Mouse (Mus musculus): ENCODE measurements around the gene Mtfr2. TPM values are rescaled to one million over a fixed set of nuclear protein-coding genes. Genes with fewer than 3 reads are reported as not detected.

Gene Mtfr2
- polyA plus RNA-seq, 1 experiment: not detected

DNA sequence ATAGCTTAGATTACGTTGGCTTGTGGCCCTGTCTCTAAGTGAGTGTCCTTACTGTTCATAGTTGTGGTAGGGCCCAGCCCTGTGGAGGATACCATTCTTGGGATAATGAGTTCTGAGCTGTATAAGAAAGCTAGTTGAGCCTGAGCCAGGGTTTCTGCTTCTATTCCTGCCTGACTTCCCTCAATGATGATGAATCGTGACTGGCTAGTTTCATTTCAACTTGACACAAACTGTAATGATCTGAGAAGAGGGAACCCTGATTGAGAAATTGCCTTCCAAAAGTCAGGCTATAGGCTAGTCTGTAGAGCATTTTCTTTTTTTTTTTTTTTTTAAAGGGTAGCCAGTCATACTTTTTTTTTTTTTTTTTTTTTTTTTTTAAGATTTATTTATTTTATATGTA lies 1.3 kb downstream of the Mtfr2 start:
- no peak overlapping the region for H3K4me3 ChIP-seq (ENCODE audit: insufficient read depth, low read depth, low read length)
- no peaks in the 10 kb centered on the region for H3K4me1 ChIP-seq (ENCODE audit: control insufficient read depth, insufficient read depth, insufficient read length, low read length)
- no peak overlapping the region for H3K27ac ChIP-seq (replicated peaks; ENCODE audit: low read depth, low read length)

DNA sequence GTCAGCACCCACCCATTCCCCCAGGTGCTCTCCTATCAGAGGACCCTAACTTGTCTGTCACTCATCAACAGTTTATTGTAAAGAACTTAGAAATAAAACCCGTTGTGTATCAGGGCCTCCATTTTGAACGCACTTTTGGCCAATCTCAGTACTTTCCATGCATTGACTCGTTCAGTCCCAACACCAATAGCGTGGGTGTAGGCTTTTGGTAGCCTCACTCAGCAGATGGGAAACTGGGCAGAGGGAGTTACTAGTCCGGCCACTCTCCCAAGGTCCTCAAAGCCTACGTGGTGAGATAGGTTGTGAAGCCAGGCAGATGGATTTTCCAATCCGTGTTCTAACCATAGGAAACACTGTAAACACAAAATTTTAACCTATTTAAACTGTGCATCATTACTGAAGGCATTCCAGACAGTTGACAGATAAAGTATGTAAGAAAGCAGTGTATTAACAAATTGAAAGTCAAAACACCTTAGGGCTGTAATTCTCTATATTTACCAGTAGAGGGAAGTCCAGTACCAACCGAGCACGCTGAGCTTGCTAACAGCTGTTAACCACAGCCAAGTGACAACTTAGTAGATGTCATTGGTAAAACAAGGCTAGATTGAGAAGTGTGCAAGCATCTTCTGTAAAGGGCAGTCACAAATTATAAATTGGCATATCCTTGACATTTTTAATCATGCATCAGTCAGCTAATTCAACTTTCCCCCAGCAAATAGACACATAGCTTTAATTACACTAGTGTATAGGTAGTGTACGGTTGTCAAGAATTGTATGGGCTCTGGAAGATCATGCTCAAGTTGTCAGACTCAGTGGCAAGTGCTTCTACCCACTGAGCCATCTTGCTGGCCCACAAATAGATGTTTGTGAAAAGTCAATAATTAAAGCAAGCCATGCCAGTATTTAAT lies 14.2 kb downstream of the Mtfr2 start:
- Histone ChIP-seq H3K27ac (replicated peaks; ENCODE audit: low read depth, low read length) (no peak overlapping the region), H3K4me3 (ENCODE audit: insufficient read depth, low read depth, low read length) (no peak overlapping the region), H3K4me1 (ENCODE audit: control insufficient read depth, insufficient read depth, insufficient read length, low read length) (no peaks in the 10 kb centered on the region)

DNA sequence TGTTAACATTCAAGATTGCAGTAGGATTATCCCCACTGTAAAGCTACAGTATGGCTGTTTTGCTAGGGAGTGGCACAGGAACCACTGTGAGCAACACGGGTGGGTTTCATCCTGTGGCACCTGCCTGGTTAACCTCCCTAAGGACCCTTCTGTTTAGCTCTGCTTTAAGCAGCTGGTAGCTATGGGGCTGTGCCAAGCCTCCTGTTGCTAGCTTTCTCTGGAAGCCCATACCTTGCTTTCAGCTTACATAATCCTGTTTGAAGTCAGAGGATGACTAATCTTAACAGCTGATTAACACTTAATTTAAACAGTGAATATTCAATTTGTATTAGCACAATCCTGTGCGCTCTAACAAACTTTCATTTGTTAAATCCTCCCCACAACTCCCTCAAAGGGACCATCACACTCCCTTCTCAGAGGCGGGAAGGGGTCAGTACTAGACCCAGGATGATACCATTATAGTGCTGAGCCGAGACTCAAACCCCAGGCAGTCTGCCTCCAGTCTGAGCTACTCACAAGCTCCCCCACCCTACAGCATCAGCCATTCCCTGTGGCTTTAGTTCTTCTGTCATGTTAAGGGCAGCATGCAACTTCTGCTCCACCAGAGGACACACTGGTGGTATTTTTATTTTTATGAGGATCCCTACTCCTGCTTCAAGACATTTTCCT lies 15.0 kb downstream of the Mtfr2 start:
- no peak overlapping the region for H3K27ac ChIP-seq (replicated peaks; ENCODE audit: low read depth, low read length)
- H3K4me3 ChIP-seq (ENCODE audit: insufficient read depth, low read depth, low read length): no peak overlapping the region
- no peaks in the 10 kb centered on the region for H3K4me1 ChIP-seq (ENCODE audit: control insufficient read depth, insufficient read depth, insufficient read length, low read length)

DNA sequence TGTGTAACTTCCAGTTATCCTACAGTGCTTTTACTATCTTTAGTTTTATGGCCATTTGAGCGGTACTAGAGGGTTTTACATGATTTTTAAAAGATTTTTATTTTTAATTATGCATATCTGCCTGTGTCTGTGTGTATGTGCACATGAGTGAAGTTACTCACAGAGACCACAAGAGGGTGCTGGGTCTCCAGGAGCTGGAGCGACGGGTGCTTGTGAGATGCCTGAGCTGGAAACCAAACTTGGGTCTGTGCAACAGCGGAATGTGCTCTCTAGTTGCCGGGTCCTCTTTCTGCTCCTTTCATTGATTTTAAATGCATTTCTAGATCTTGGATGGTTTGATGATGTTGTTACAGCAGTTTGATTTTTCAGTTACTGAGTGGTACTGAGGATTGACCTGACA lies 24.5 kb downstream of the Mtfr2 start:
- Histone ChIP-seq H3K4me1 (ENCODE audit: control insufficient read depth, insufficient read depth, insufficient read length, low read length) (no peaks in the 10 kb centered on the region), H3K27ac (replicated peaks; ENCODE audit: low read depth, low read length) (no peak overlapping the region), H3K4me3 (ENCODE audit: insufficient read depth, low read depth, low read length) (no peak overlapping the region)

DNA sequence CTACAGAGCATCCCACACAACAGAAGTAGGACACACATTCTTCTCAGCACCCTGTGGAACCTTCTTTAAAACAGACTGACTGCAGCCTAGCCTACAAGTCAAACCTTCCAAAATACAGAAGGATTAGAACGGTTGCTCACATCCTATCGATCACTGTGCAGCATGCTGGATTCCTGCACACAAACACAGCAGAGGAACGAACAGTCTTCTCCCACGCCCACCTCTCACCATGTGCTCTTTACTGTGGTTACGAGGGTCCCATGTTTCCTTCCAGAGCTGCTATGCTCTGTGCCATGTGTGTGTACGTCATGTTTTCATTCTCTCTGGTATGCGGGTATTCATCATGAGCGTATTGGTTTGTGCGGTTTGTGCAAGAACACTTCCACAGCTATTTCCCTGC lies 30.1 kb downstream of the Mtfr2 start:
- H3K4me1 ChIP-seq (ENCODE audit: control insufficient read depth, insufficient read depth, insufficient read length, low read length): no peaks in the 10 kb centered on the region
- no peak overlapping the region for H3K4me3 ChIP-seq (ENCODE audit: insufficient read depth, low read depth, low read length)
- no peak overlapping the region for H3K27ac ChIP-seq (replicated peaks; ENCODE audit: low read depth, low read length)

DNA sequence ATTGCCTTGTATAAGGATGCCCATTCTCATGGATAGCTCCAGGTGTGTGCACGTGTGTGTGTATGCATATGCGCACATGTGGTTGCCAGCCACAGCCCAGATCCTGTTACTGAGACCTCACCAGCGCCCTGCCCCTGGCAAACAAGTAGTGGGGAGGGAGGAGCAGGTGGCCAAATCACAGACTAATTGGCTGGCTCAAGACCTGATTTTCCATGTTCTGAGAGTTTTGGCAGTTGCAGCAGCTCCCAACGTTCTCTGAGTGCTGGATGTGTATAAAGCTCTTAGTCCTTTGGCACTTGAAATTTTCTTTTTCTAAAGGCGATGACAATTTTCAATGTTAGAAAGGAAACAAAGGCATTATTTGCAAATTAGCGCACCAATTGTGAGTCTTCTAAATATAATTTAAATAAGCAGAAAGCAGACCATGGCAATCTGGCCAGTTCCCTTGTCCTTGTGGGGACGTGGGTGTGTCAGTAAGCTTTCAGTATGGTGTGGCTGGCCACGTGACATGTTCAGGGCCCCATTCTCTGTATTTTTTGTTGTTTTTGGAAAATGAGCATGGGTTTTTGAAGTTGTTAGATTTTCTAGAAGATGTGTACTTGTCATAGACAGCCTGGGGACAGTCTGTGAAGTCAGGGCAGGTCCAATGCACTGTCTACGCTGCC lies 31.6 kb downstream of the Mtfr2 start:
- Histone ChIP-seq H3K4me3 (ENCODE audit: insufficient read depth, low read depth, low read length) (no peak overlapping the region), H3K4me1 (ENCODE audit: control insufficient read depth, insufficient read depth, insufficient read length, low read length) (no peaks in the 10 kb centered on the region), H3K27ac (replicated peaks; ENCODE audit: low read depth, low read length) (no peak overlapping the region)

DNA sequence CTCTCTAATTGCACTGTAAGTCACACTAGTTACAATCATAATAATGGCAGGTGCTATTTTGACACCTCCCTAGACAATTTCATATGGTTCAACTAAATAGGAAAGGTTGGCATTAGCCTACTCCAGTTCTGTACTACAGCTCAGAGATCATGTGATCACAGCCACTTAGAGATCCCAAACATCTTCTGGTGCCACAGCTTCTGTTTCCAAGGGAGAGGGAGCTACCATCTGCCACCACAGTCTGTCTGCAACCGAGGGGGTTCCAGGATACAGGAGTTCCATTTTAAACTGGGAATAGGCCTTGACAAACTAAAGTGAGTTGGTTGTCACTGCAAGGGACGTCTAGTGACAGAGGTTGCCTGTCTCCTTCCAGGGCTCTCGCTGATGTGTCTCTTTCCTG lies 33.2 kb downstream of the Mtfr2 start:
- Histone ChIP-seq H3K4me3 (ENCODE audit: insufficient read depth, low read depth, low read length) (no peak overlapping the region), H3K27ac (replicated peaks; ENCODE audit: low read depth, low read length) (no peak overlapping the region), H3K4me1 (ENCODE audit: control insufficient read depth, insufficient read depth, insufficient read length, low read length) (no peaks in the 10 kb centered on the region)

DNA sequence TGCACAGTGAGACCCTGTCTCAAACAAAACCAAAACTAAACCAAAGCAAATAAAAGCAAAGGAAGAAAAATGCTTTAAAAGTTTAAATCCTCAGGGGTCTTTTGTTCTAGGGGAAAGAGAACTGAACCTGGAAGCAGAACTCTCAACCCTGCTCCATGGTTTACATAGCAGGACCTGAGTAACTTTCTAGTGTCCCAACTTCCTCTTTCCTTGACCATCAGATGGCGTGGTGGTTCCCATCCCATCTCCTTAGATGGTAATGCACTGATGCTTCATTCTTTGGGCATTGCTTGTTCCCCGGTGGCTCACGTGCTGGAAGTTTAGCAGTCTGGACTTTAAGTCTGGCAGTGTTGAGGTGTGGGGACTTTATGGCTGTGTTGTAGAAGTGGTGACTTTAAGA lies 33.8 kb downstream of the Mtfr2 start:
- H3K4me1 ChIP-seq (ENCODE audit: control insufficient read depth, insufficient read depth, insufficient read length, low read length): no peaks in the 10 kb centered on the region
- H3K4me3 ChIP-seq (ENCODE audit: insufficient read depth, low read depth, low read length): no peak overlapping the region
- no peak overlapping the region for H3K27ac ChIP-seq (replicated peaks; ENCODE audit: low read depth, low read length)

DNA sequence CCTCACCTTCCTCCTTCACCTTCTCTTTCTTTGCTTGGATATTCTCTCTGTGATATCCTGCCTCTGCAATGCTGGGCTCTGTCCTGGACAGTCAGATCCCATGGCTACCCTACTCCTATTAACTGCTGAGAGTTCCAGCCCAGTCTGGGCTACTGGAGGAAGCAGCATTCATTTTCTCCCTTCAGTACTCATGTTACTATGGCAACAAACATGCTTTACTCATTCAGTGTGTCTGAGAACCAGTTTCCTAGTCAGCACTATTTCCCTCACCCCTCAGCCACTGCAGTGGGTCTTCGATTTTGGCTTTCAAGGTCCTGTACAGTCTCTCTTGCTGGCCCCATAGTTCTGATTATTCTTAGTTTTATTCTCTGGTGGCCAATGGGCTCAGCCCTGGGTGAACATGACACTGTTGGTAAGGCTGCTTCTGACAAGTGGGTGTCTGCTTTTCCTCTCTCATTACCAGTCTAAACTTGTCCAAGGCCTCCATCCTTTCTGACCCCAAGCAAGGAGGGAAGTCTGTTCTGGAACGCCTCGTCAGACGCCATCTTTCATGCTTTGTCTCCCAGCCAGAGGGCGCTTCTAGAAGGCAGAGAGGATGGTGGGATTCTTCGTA lies 35.3 kb downstream of the Mtfr2 start:
- no peak overlapping the region for H3K4me3 ChIP-seq (ENCODE audit: insufficient read depth, low read depth, low read length)
- H3K27ac ChIP-seq (replicated peaks; ENCODE audit: low read depth, low read length): no peak overlapping the region
- no peaks in the 10 kb centered on the region for H3K4me1 ChIP-seq (ENCODE audit: control insufficient read depth, insufficient read depth, insufficient read length, low read length)

DNA sequence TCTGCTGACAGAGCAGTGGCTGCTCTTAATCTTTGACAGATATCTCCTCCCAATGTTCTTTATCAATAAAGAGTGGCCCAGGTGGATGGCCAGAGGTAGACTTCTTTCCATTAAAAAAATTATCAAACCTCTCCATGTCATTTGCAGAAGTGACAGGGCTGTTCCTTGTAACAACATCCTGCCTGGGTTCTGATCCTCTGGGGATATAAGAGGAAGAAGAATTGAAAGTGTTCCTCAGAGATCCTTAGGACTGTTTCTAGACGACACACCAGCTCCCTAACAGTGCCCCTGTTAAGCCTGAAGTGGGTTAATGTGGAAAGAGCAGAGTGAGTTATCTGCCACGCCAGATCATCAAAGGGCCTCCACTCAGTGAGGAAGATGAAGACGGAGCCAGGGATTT lies 43.0 kb downstream of the Mtfr2 start:
- Histone ChIP-seq H3K4me1 (ENCODE audit: control insufficient read depth, insufficient read depth, insufficient read length, low read length) (no peaks in the 10 kb centered on the region), H3K4me3 (ENCODE audit: insufficient read depth, low read depth, low read length) (no peak overlapping the region), H3K27ac (replicated peaks; ENCODE audit: low read depth, low read length) (no peak overlapping the region)

DNA sequence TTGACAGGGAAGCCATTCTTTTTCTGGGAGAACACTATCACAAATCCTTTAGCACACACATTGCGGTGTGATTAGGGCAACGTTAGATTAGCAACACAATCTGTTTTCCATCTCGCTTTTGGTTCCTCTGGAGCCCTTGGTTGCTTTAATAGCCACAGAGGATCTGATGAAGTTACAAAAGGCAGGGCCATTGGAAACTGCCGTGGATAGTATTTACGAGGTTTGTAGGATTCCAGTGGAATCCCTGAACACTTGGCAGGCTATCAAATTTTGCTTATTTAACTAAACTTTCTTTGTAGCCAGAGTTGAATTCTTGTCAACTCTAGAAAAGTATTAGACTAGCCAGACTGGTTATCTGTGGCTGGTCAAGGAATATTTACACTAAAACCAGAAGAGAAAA lies 47.2 kb downstream of the Mtfr2 start:
- Histone ChIP-seq H3K27ac (replicated peaks; ENCODE audit: low read depth, low read length) (no peak overlapping the region), H3K4me3 (ENCODE audit: insufficient read depth, low read depth, low read length) (no peak overlapping the region), H3K4me1 (ENCODE audit: control insufficient read depth, insufficient read depth, insufficient read length, low read length) (no peaks in the 10 kb centered on the region)

DNA sequence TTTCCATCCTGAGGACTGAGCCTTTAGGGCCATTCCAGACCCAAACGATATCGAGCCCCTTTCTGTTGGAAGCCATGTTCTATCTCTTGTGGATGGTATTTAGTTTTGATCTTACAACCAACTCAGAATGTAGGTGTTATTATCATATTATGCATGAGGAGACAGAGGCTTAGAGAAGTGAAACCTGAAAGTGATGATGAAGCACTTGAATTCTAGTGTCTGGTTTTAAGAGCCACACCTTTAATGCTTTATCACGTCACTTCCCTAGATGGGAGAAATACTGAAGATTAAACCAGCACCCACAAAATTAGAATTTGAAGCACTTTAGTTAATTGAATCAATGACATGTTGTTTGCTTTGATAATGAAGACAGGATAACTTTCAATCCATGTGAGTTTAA lies 48.2 kb downstream of the Mtfr2 start:
- H3K4me3 ChIP-seq (ENCODE audit: insufficient read depth, low read depth, low read length): no peak overlapping the region
- no peak overlapping the region for H3K27ac ChIP-seq (replicated peaks; ENCODE audit: low read depth, low read length)

DNA sequence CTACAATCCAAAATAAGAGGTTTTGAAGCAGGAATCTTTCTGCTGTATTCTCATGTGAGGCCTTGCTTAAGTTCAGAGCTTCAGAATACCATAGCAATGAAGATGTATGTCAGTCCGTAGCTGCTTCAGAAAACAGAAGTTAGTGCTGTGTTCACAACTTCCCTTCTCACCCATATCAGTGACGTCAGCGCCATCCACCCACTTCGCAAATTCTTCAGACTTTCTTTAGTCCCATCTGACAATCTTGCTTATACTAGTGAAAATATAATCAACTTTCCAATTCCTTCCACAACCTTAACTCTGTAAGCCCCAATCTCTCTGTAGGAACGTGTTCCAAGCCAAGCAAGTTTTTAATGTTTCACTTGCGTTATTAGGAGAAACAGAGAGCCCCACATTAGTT lies 50.7 kb downstream of the Mtfr2 start:
- H3K4me1 ChIP-seq (ENCODE audit: control insufficient read depth, insufficient read depth, insufficient read length, low read length): no peaks in the 10 kb centered on the region
- H3K4me3 ChIP-seq (ENCODE audit: insufficient read depth, low read depth, low read length): no peak overlapping the region
- H3K27ac ChIP-seq (replicated peaks; ENCODE audit: low read depth, low read length): no peak overlapping the region

More for the DNA sequence above, 48.2 kb downstream of the Mtfr2 start:
- H3K4me1 ChIP-seq (ENCODE audit: control insufficient read depth, insufficient read depth, insufficient read length, low read length): no peaks in the 10 kb centered on the region

DNA sequence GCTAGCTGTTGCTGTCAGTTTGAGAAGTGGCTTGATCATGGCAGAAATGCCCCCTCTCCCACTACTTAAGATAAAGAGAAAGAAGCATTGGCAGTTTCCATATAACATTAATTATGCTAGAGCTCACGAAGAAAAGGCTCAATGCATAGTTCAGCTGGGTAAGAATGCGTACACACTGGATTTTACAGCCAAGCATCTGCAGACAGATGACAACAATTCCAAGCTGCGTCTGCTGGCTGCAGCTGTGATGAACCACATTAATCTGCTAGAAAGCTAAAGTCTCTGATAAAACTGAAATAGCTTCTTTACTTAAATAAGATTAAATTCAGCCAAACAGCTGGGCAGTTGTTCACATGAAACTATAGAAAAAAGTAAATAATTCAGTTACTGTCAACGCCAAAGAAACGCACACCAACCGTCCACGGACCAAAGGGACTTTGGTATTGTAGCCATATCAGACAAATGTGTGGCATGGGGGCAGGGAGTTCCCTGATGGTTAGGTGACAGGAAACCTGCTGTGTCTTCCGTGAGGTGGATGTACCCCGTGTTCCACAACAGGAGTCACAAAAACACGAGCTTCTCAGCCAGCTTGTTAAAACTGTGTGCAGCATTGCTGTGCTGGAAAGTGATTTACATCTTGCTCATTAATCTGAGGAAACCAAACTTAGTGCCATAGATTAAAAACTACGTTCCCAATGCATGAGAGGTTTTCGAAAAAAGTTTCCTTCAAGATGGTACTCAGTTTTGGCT lies 51.2 kb downstream of the Mtfr2 start:
- no peak overlapping the region for H3K27ac ChIP-seq (replicated peaks; ENCODE audit: low read depth, low read length)
- H3K4me3 ChIP-seq (ENCODE audit: insufficient read depth, low read depth, low read length): no peak overlapping the region
- no peaks in the 10 kb centered on the region for H3K4me1 ChIP-seq (ENCODE audit: control insufficient read depth, insufficient read depth, insufficient read length, low read length)

DNA sequence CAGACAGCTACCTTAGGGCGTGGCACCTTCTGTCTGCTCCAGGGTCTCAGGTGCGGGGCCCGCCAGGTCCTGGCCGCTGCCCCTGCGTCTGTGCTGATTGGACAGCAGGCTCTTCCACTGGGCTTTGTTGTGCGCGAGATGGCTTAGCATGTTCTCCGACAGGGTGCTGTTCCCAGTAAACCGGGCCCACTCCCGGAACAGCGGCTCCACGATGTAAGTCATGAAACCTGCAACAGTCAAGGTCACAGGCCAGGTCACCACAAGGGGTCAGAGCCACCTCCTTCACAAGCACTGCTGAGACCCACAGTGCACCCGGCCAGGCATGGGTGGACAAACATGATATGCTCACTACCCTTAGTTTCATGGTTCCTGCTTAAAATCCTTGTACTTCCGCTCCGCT lies 52.8 kb downstream of the Mtfr2 start:
- H3K4me1 ChIP-seq (ENCODE audit: control insufficient read depth, insufficient read depth, insufficient read length, low read length): no peaks in the 10 kb centered on the region
- H3K4me3 ChIP-seq (ENCODE audit: insufficient read depth, low read depth, low read length): no peak overlapping the region
- H3K27ac ChIP-seq (replicated peaks; ENCODE audit: low read depth, low read length): no peak overlapping the region
